Mouse (Mus musculus) kidney, adult 18-20 months (tissue): ENCODE measurements around the gene Pde1b.

Source experiments
- DNase-seq: peaks from one replicate; pipeline ENCODE4 v3.0.0; 2021

Gene Pde1b

GRCm38 (mm10) chr15:103552096-103552690, 49.4 kb downstream of the Pde1b start:
- DNase-seq, result no peak

- no peak for DNase-seq
These were observed 62.1 kb downstream of the Pde1b start, which contains the start of gene Glycam1 for GRCm38 (mm10) chr15:103564981-103565380. Gene Glycam1 (minus strand): TSS chr15:103565081.
